14 mouse cellular contexts compared by ENCODE assay signal in the genomic region with DNA sequence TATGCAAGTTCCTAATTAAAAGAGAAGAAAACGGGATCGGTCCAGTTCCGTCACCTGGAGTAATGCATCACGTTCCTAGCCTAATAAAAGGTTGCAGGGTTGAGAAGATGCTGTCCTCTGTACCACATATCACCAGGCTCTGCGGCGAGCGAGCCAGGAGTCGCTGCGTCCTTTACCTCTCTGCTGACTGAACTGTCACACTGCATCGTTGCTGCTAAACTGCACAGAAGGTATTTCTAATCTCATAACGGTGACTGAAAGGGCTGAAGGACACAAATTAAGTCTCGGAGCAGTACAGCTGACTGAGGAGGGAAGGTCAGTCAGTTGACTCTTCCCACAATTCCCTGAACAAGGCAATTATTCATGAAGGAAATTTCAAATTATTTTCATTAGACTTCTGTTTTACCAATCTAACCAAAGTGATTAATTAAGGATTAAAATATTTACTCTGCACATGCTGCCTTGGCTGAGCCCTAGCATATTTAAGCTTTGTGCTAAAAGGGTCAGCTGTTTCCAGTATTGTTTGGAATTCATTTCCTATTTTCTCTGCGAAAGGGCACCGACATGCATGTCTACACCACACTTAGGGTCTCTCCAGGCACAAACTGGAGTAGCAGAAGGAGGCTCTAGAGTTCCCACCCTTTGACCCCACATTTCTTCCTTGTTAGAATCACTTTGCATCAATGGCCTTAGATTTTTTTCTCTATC.
A peak's percentile ranks its signal among the peaks of the same experiment; 100 is the strongest.
DNase-seq lines count a peak whose midpoint lies in the region; ATAC-seq and TF ChIP-seq lines count a peak whose summit lies in the region.
"Had no signal": no experiment of that assay in that cellular context is flagged by ENCODE, and none has a peak within 500 bp of the region (broad histone marks: within the 10 kb centered on the region; RNA-seq: fewer than 3 reads in every experiment).

No protein-coding gene starts in this region.

- 51% methylated on average over 14 of the region's 14 CpGs for WGBS in hindbrain, embryonic 14.5 days
- 78% methylated on average over 14 of the region's 14 CpGs for WGBS in hindbrain, embryonic 11.5 days
- WGBS in embryonic facial prominence, embryonic 12.5 days: 65% methylated on average over 14 of the region's 14 CpGs
- WGBS in midbrain, postnatal 0 days: 56% methylated on average over 14 of the region's 14 CpGs

- H3K9ac ChIP-seq in hindbrain, embryonic 14.5 days: no peak overlapping the region
- H3K9ac ChIP-seq in hindbrain, embryonic 11.5 days (ENCODE audit: low read depth, low read length): no peak overlapping the region
- H3K9ac ChIP-seq in embryonic facial prominence, embryonic 12.5 days: no peak overlapping the region
- H3K9ac ChIP-seq in midbrain, postnatal 0 days (replicated peaks; ENCODE audit: low read length, poor library complexity, severe bottlenecking): no peak overlapping the region
- H3K9ac ChIP-seq: heart, embryonic 13.5 days; limb, embryonic 13.5 days; liver, postnatal 0 days; neural tube, embryonic 12.5 days had no signal

- H3K4me2 ChIP-seq in hindbrain, embryonic 14.5 days (replicated peaks): no peak overlapping the region
- no peak overlapping the region for H3K4me2 ChIP-seq in hindbrain, embryonic 11.5 days (replicated peaks; ENCODE audit: low read depth, low read length)
- no peak overlapping the region for H3K4me2 ChIP-seq in embryonic facial prominence, embryonic 12.5 days (replicated peaks)
- H3K4me2 ChIP-seq in midbrain, postnatal 0 days (ENCODE audit: low read depth, low read length, poor library complexity, severe bottlenecking): no peak overlapping the region
- H3K4me2 ChIP-seq: heart, embryonic 13.5 days; limb, embryonic 13.5 days; neural tube, embryonic 12.5 days had no signal

- intact Hi-C loops in gastrocnemius, postnatal 36 days (cut with DNase I): no loop called here

- no peaks in the 10 kb centered on the region for H3K27me3 ChIP-seq in hindbrain, embryonic 14.5 days (ENCODE audit: control insufficient read depth, insufficient read depth, low read length)
- H3K27me3 ChIP-seq in hindbrain, embryonic 11.5 days (ENCODE audit: control insufficient read depth, insufficient read depth, low read length): no peaks in the 10 kb centered on the region
- H3K27me3 ChIP-seq in embryonic facial prominence, embryonic 12.5 days: no peaks in the 10 kb centered on the region
- H3K27me3 ChIP-seq in midbrain, postnatal 0 days (ENCODE audit: insufficient read depth, low read length): no peaks in the 10 kb centered on the region
- H3K27me3 ChIP-seq: limb, embryonic 13.5 days; neural tube, embryonic 12.5 days had no signal

- no peak overlapping the region for H3K4me3 ChIP-seq in hindbrain, embryonic 14.5 days (replicated peaks; ENCODE audit: low read length)
- H3K4me3 ChIP-seq in hindbrain, embryonic 11.5 days (ENCODE audit: low read depth, low read length): no peak overlapping the region
- no peak overlapping the region for H3K4me3 ChIP-seq in embryonic facial prominence, embryonic 12.5 days
- no peak overlapping the region for H3K4me3 ChIP-seq in midbrain, postnatal 0 days (ENCODE audit: low read depth, low read length)
- H3K4me3 ChIP-seq: heart, embryonic 13.5 days; limb, embryonic 13.5 days; neural tube, embryonic 12.5 days had no signal

- H3K9me3 ChIP-seq in hindbrain, embryonic 14.5 days (ENCODE audit: control insufficient read depth, low read length): no peaks in the 10 kb centered on the region
- H3K9me3 ChIP-seq in hindbrain, embryonic 11.5 days (ENCODE audit: control insufficient read depth, low read length): no peaks in the 10 kb centered on the region
- no peaks in the 10 kb centered on the region for H3K9me3 ChIP-seq in embryonic facial prominence, embryonic 12.5 days
- no peaks in the 10 kb centered on the region for H3K9me3 ChIP-seq in midbrain, postnatal 0 days (ENCODE audit: low read length)
- H3K9me3 ChIP-seq: heart, embryonic 13.5 days; limb, embryonic 13.5 days; neural tube, embryonic 12.5 days had no signal

- H3K27ac ChIP-seq in hindbrain, embryonic 14.5 days: no peak overlapping the region
- no peak overlapping the region for H3K27ac ChIP-seq in hindbrain, embryonic 11.5 days (ENCODE audit: low read depth, low read length)
- no peak overlapping the region for H3K27ac ChIP-seq in embryonic facial prominence, embryonic 12.5 days
- no peak overlapping the region for H3K27ac ChIP-seq in midbrain, postnatal 0 days (ENCODE audit: low read depth, low read length)
- H3K27ac ChIP-seq: heart, embryonic 13.5 days; limb, embryonic 13.5 days; neural tube, embryonic 12.5 days had no signal

- H3K4me1 ChIP-seq in hindbrain, embryonic 14.5 days (replicated peaks; ENCODE audit: control insufficient read depth, insufficient read depth, low read length): 0 out of 2 replicates have a peak, but pooled peaks cover 5% of the 10 kb centered on the region
- no peaks in the 10 kb centered on the region for H3K4me1 ChIP-seq in hindbrain, embryonic 11.5 days (replicated peaks; ENCODE audit: control insufficient read depth, insufficient read depth, low read length)
- no peaks in the 10 kb centered on the region for H3K4me1 ChIP-seq in embryonic facial prominence, embryonic 12.5 days
- H3K4me1 ChIP-seq in midbrain, postnatal 0 days (ENCODE audit: insufficient read depth, low read length): no peaks in the 10 kb centered on the region
- H3K4me1 ChIP-seq: heart, embryonic 13.5 days; neural tube, embryonic 12.5 days had no signal

- peak; percentile 54; the same call in 1 of the 2 replicates for ATAC-seq in hindbrain, embryonic 14.5 days (ENCODE audit: low FRiP score)
- no peak for ATAC-seq in hindbrain, embryonic 11.5 days (ENCODE audit: low FRiP score)
- ATAC-seq in embryonic facial prominence, embryonic 12.5 days (ENCODE audit: insufficient number of reproducible peaks, insufficient read depth, low FRiP score, low TSS enrichment): 0 out of 2 replicates have a peak, but pooled peaks have one; percentile 67
- ATAC-seq in midbrain, postnatal 0 days (ENCODE audit: low FRiP score): no peak
- ATAC-seq: activated CD4-positive, CD25-positive, alpha-beta regulatory T cell, adult 4 months; liver, postnatal 0 days had no signal

- no peak for TF ChIP-seq CTCF in midbrain, postnatal 0 days (IDR thresholded peaks at IDR 0.05)

- DNase-seq in hindbrain, embryonic 14.5 days (ENCODE audit: low spot score): no peak
- DNase-seq in hindbrain, embryonic 11.5 days (ENCODE audit: low spot score): no peak
- DNase-seq in cerebellum, adult 18-20 months: peak; percentile 68 to 71
- peak; percentile 53 for DNase-seq in midbrain, postnatal 0 days (ENCODE audit: low spot score)
- no peak for DNase-seq in lung, adult 18-20 months
- no peak for DNase-seq in gastrocnemius, postnatal 36 days
- DNase-seq: gastrocnemius, postnatal 14 days; kidney, postnatal 25 days; liver, postnatal 0 days had no signal

- H3K36me3 ChIP-seq in hindbrain, embryonic 14.5 days (replicated peaks; ENCODE audit: control insufficient read depth, insufficient read depth): no peaks in the 10 kb centered on the region
- no peaks in the 10 kb centered on the region for H3K36me3 ChIP-seq in hindbrain, embryonic 11.5 days (ENCODE audit: control insufficient read depth, insufficient read depth, low read length)
- no peaks in the 10 kb centered on the region for H3K36me3 ChIP-seq in embryonic facial prominence, embryonic 12.5 days
- no peaks in the 10 kb centered on the region for H3K36me3 ChIP-seq in midbrain, postnatal 0 days (ENCODE audit: insufficient read depth, low read length)
- H3K36me3 ChIP-seq: heart, embryonic 13.5 days; limb, embryonic 13.5 days; neural tube, embryonic 12.5 days had no signal

Comparison
In these comparisons a context has a peak if more than half of its experiments do, and no peak if none do; other contexts are left out.
1. ATAC-seq: peak in hindbrain, embryonic 14.5 days (single experiment) and embryonic facial prominence, embryonic 12.5 days (single experiment); none in hindbrain, embryonic 11.5 days (single experiment) and midbrain, postnatal 0 days (single experiment).
2. DNase-seq: peak in cerebellum, adult 18-20 months (2 of 2) and midbrain, postnatal 0 days (single experiment); none in hindbrain, embryonic 14.5 days (single experiment), hindbrain, embryonic 11.5 days (single experiment), lung, adult 18-20 months (0 of 2) and gastrocnemius, postnatal 36 days (0 of 2).